Mouse (Mus musculus) spleen, embryonic (tissue): ENCODE measurements around the gene Plcb1.

Experiments
- CTCF ChIA-PET: fragments of 350-600 bp; sonication (Branson Sonifier 250); formaldehyde crosslinking; loops from one replicate; lab custom pipeline; 2022; lab: Charles Lee

Gene Plcb1

GRCm38 (mm10) chr2:135518956-135519355, 733.1 kb downstream of the Plcb1 start:
- CTCF ChIA-PET = no interaction called here
